Mouse (Mus musculus): ENCODE results near the gene Erp29. TPM values are rescaled to one million over a fixed set of nuclear protein-coding genes. Genes with fewer than 3 reads are reported as not detected.

The Erp29 gene
- total RNA-seq, 2 experiments from 2014 or later = 129 to 136 TPM

DNA sequence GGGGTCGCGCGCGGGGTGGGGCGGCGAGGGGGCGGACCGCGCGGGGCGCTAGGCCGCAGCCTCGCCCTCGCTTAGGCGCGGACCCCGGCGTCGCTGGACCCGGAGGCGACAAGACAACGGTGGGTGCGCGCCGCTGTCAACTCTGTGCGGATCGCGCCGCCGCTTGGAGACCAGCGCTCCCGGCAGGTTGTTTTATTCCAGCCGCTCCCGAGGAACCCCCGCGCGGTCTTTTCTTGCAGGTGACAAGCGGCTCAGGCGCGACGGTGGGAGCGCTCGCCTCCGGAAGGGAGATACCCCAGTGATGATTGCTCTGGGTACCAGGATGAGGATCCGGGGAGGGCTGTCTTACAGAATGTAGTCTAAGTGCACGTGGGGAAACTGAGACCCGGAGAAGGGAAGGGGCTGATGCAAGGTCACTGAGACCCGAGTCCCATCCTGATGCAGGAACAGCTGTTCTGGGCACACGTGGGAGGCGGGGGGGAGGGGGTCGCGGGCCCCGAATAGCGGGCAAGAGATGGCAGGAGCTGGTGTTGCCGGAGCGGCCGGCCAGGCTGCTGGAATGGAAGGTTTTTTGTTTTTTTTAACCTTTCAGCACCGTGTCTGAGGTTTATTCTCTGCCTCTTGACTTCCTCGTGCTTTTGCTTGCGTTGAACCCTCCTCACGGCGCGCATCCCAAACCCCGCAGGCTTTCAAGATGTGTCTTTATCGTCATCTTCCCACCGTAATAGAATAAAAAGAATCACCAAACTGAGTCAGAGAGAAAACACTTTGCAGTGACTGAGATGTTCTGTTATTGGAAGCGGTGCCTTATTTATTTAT lies 54.0 kb downstream of the Erp29 start:
- peak overlapping the region; percentile 89 for H3K27ac ChIP-seq
- intact Hi-C loops (cut with DNase I) = no loop called here
- DNase-seq (ENCODE audit: extremely low spot score in 1 of 2, low spot score in 2 of 2) = peak in 1 of 2 experiments; percentile 40
- peak overlapping the region; percentile 77 for H3K4me3 ChIP-seq
- TF ChIP-seq CTCF (IDR thresholded peaks at IDR 0.05) = no peak

- intact Hi-C loops (cut with DNase I) = no loop called here
- peak within 1 kb of the TSS; percentile 89 for H3K27ac ChIP-seq
- TF ChIP-seq CTCF (IDR thresholded peaks at IDR 0.05) = no peak
- H3K4me3 ChIP-seq = peak within 1 kb of the TSS; percentile 77
- peak; percentile 92 for DNase-seq (ENCODE audit: extremely low spot score in 1 of 2, low spot score in 2 of 2)
Observed at GRCm38 (mm10) chr5:121397187-121398145, 54.8 kb downstream of the Erp29 start, which contains the start of gene Naa25. Gene Naa25 (plus strand): TSS chr5:121397936.

- no peak for DNase-seq (ENCODE audit: extremely low spot score in 1 of 2, low spot score in 2 of 2)
- no peak overlapping the region for H3K27ac ChIP-seq
- no peak overlapping the region for H3K4me3 ChIP-seq
- TF ChIP-seq CTCF (IDR thresholded peaks at IDR 0.05) = no peak
- intact Hi-C loops (cut with DNase I) = no loop called here
Observed at GRCm38 (mm10) chr5:121395621-121396020, 56.7 kb downstream of the Erp29 start.

- no peak overlapping the region for H3K27ac ChIP-seq
- intact Hi-C loops (cut with DNase I) = no loop called here
- no peak for TF ChIP-seq CTCF (IDR thresholded peaks at IDR 0.05)
Observed at GRCm38 (mm10) chr5:121393402-121393801, 58.9 kb downstream of the Erp29 start.

DNA sequence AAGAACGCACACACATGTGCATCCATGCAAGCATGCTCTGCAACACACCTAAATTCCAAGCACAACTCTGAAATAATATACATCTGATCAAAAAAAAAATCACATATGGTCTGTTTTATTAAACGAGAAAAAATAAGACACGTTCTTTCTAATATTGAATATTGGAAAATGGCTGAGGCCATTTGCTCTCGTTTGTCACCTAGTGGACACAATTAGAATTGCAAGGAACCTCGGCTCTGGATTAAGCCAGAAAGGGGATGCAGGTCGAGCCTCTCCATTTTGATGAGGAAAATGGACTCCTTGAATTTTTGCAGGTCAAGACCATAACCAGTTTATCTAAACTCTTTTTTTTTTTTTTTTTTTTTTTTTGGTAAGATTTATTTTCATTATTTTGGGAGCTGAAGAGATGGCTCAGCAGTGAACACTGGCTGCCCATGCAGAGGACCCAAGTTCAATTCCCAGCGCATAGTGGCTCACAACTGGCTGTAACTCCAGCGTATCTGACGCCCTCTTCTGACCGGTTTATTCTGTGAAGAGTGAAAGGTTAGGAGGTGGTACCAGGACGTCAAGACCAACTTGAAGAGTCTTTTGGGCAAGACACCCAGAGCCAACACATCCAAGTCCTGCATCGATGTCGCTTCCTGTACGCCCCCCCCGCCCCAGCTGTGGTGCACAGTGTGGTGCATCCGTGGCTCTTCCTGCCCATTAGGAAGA lies 59.5 kb downstream of the Erp29 start:
- H3K27ac ChIP-seq = no peak overlapping the region
- peak in 1 of 2 experiments; percentile 42 for DNase-seq (ENCODE audit: extremely low spot score in 1 of 2, low spot score in 2 of 2)
- intact Hi-C loops (cut with DNase I) = no loop called here
- peak; percentile 89 for TF ChIP-seq CTCF (IDR thresholded peaks at IDR 0.05)
- H3K4me3 ChIP-seq = no peak overlapping the region

More at GRCm38 (mm10) chr5:121393402-121393801, 58.9 kb downstream of the Erp29 start:
- H3K4me3 ChIP-seq = no peak overlapping the region
- no peak for DNase-seq (ENCODE audit: extremely low spot score in 1 of 2, low spot score in 2 of 2)

DNA sequence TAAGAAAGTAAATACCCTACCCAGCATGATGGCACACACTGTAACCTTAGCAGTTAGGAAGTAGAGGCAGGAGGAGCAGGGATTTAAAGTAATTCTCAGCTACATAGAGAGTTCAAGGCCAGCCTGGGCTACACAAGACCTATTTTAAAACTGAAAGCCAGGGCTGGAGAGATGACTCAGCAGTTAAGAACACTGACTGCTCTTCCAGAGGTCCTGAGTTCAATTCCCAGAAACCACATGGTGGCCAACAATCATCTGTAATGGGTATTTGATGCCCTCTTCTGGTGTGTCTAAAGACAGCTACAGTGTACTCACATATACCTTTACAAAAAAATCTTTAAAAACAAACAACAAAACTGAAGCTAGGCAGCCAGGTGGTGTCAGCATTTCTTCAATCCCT lies 62.6 kb downstream of the Erp29 start:
- intact Hi-C loops (cut with DNase I) = loop anchor here (5.0 kb wide), 1 partner anchor 167 kb away; the partner anchor contains the start of gene Hectd4
- no peak for DNase-seq (ENCODE audit: extremely low spot score in 1 of 2, low spot score in 2 of 2)
- TF ChIP-seq CTCF (IDR thresholded peaks at IDR 0.05) = no peak; the same call in 1 of the 2 replicates
- Histone ChIP-seq H3K27ac (0 out of 2 replicates have a peak overlapping the region, but pooled peaks have one; percentile 10), H3K4me3 (no peak overlapping the region)

GRCm38 (mm10) chr5:121389106-121389505 lies 63.2 kb downstream of the Erp29 start:
- no peak overlapping the region for H3K4me3 ChIP-seq
- no peak for TF ChIP-seq CTCF (IDR thresholded peaks at IDR 0.05)
- DNase-seq (ENCODE audit: extremely low spot score in 1 of 2, low spot score in 2 of 2) = no peak
- intact Hi-C loops (cut with DNase I) = loop anchor here (5.0 kb wide), 1 partner anchor 167 kb away; the partner anchor contains the start of gene Hectd4
- H3K27ac ChIP-seq = no peak overlapping the region

GRCm38 (mm10) chr5:121387126-121387525 lies 65.2 kb downstream of the Erp29 start:
- TF ChIP-seq CTCF (IDR thresholded peaks at IDR 0.05) = no peak
- H3K27ac ChIP-seq = peak overlapping the region; percentile 87; the same call in 1 of the 2 replicates
- H3K4me3 ChIP-seq = no peak overlapping the region
- no peak for DNase-seq (ENCODE audit: extremely low spot score in 1 of 2, low spot score in 2 of 2)
- intact Hi-C loops (cut with DNase I) = loop anchor here (5.0 kb wide), 1 partner anchor 165 kb away; the partner anchor contains the start of gene Hectd4

GRCm38 (mm10) chr5:121386120-121386909 lies 66.0 kb downstream of the Erp29 start:
- no peak for DNase-seq (ENCODE audit: extremely low spot score in 1 of 2, low spot score in 2 of 2)
- H3K4me3 ChIP-seq = peak overlapping the region; percentile 80
- H3K27ac ChIP-seq = peak overlapping the region; percentile 87
- intact Hi-C loops (cut with DNase I) = loop anchor here (5.0 kb wide), 1 partner anchor 164 kb away; the partner anchor contains the start of gene Hectd4
- TF ChIP-seq CTCF (IDR thresholded peaks at IDR 0.05) = no peak

GRCm38 (mm10) chr5:121385461-121386119 lies 66.7 kb downstream of the Erp29 start, which contains the start of gene Trafd1:
Gene Trafd1 (minus strand): TSS chr5:121385632.
- TF ChIP-seq CTCF (IDR thresholded peaks at IDR 0.05) = no peak
- intact Hi-C loops (cut with DNase I) = loop anchor here (5.0 kb wide), 1 partner anchor 163 kb away; the partner anchor contains the start of gene Hectd4
- H3K4me3 ChIP-seq = peak within 1 kb of the TSS; percentile 80
- peak within 1 kb of the TSS; percentile 97 for H3K27ac ChIP-seq
- DNase-seq (ENCODE audit: extremely low spot score in 1 of 2, low spot score in 2 of 2) = peak; percentile 91 to 94

All from left cerebral cortex, adult 2 months (tissue).